Mouse (Mus musculus) heart, postnatal 25 days (tissue): Measurements from ENCODE around the gene Dpep3. TPM values are rescaled to one million over a fixed set of nuclear protein-coding genes. Genes with fewer than 3 reads are reported as not detected.
"Not testable (repeated sequence)": the region's sequence is repeated elsewhere in the genome, so short reads cannot be mapped to it uniquely, and the experiment has no call there.

ENCODE experiments used
- DNase-seq: peaks from one replicate; pipeline ENCODE4 v3.0.0; 2022; ENCODE audit warnings: low spot score
- intact Hi-C: fragments of 180-260 bp; cut with DNase I; formaldehyde crosslinking; loops from one replicate; pipeline ENCODE4 v1.15.1; 2025
- total RNA-seq, 2 experiments: library from RNA; stranded (reverse); gene quantifications; 2 replicates each; pipeline ENCODE4 v1.2.3; 2021

Dpep3 gene
- total RNA-seq = not detected

DNA sequence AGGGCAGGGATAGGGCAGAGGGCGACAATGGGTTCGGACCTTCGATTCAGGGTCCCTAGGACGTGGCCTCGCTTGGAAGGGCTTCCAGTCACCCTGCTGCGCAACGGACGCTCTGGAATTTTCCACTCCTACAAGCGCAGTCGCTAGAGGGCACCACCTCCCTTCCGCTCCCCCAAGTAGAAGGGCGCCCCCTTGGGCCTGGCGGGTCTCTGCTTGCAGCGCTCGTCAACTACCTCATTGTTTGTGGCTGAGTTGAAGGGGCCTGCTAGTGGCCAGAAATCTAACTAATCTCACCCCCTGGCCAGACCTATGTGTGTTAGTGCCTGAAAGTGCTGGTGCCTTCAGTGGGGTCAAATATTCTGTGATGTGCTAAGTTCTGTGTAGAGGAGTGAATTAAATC lies at the start of gene Dpep3:
Dpep3 (minus strand) TSS at position 105 of the 400 bp plus-strand sequence.
- no peak for DNase-seq
- intact Hi-C loops = no loop called here

- DNase-seq = peak; percentile 13
- intact Hi-C loops = loop anchor here (1.0 to 5.0 kb wide), 3 partner anchors 31 to 310 kb away; partner anchors contain the start of gene Dus2
Measured at GRCm38 (mm10) chr8:106022483-106022882, 43.3 kb upstream of the Dpep3 start.

DNA sequence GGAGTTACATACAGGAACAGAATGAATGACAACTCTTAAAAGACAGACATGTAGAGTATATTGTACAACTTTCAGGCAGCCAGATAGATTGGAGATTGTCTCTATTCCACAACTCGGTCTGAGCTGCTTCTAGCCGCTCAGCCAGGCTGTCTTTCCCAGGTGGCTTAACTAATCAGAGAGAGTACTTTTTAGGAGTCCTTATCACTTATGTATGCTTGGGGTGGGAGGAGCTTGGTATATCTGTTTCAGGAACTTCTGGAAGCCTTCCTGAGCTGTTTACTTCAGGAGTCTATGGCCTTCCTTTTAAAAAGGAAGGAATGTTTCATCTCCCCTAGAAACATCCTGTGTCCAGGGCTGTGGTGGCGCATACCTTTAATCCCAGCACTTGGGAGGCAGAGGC lies 38.8 kb upstream of the Dpep3 start:
- DNase-seq = no peak
- intact Hi-C loops = no loop called here

- intact Hi-C loops = no loop called here
- no peak for DNase-seq
Measured at GRCm38 (mm10) chr8:106017130-106017529, 37.9 kb upstream of the Dpep3 start.

DNA sequence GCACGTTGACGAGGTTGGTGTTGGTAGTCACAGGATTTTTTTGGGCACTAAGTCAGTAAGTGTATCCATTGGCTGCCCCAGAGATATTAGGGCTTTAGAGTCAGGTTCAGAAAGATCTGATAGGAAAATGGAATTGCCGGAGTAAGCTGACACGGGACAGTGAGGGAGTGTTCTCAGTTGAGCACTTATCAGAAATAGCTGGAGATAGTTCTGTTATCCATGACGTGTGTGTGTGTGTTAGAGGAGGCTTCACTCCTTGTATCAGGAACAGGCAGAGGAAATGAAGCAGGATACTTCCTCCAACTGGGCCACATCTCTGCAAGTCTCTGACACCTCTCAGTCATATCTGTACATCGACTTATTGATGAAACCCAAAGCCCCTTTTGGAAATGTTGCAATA lies 37.1 kb upstream of the Dpep3 start:
- intact Hi-C loops = no loop called here
- DNase-seq = no peak

DNA sequence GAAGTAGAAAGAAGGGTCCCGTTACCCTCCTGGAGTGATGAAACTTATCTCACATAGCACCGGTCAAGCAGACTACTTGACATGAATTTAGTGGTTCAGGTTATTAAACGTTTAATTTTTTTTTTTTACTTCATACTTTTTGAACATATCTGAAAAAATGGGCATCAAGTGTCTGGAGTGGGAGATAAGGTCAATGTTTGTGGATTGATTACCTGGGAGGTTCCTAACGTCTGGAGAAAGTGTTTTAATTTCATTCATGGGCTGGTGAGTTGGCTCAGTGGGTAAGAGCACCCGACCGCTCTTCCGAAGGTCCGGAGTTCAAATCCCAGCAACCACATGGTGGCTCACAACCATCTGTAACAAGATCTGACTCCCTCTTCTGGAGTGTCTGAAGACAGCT lies 33.0 kb upstream of the Dpep3 start:
- intact Hi-C loops, DNase-seq: not testable (repeated sequence)

DNA sequence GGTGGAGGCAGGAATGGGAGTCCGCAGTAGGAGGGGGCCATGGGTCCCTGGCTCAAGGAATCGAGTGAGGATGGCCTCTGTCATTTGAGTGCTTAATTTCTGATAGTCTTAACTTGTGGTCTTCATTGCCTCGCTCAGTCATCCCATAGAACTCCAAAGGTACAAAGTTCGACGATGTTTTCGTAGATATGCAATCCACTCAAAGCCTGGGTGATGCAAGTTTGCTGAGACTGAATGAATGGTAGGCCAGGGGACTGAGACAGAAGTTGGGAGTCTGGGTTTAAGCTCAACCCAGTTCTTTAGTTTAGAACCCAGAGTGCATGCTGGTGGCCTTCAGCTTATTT lies 32.4 kb upstream of the Dpep3 start, which contains the start of gene Ddx28:
Ddx28 (minus strand) TSS at position 240 of the 344 bp plus-strand sequence.
- DNase-seq = no peak
- intact Hi-C loops = no loop called here

DNA sequence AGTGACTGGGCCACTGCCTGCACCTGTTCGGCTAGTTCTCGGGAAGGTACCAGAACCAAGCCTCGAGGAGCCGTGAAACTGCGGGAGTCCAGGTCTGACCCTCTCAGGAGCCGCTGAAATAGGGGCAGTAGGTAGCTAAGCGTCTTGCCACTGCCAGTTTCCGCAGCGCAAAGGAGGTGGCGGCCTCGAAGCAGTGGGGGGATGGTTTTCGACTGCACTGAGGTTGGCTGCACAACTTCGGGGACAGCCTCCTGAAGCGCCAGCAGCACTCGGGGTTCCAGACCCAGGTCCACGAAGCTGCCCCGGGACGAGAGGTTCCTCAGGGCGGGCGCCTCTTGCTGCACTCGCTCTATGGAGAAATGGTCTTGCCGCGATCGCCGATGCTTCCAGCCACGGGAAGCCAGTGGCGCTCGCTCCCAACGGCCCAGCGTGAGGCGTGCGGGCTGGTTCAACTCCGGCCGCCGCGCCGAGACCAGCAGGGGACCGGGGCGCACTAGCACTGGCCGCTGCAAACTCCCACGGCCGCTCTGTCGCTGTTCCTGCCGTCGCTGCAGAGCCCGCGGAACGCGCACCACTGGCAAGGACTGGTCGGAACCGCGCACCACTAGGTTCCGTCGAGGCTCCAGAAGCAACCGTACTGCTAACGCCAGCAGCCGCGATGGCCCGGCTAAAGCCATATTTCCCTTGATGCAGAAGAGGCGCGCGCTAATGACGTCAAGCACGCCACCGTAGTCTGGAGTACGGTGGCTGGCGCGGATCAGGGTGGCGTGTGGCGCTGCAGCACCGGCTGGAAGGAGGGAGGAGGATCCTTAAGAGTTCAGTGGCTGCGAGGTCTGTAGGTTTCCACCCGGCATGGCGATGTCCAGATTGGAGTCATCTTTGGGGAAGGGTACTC lies 31.8 kb upstream of the Dpep3 start:
- DNase-seq = peak; percentile 78
- intact Hi-C loops = no loop called here

- DNase-seq, intact Hi-C loops: not testable (repeated sequence)
Measured at GRCm38 (mm10) chr8:106007891-106008290, 28.7 kb upstream of the Dpep3 start.

DNA sequence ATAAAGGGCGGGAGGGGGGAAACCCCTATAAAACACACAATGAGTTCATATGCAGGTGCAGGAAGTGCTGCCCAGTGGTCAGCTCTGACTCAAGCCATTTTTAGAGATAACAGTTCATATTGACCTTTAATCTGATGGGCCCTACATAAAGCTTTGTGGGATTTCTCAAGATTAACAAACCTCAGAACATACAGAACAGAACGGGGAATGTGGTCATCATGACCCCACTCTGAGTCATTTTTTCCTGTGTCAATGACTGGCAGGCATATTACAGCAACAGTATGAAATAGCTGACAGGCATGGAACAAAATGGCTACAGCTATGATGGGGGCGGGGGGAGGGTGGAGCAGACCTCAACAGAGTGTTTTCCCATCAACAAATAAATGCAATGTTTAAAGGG lies 27.9 kb upstream of the Dpep3 start:
- intact Hi-C loops = no loop called here
- DNase-seq = no peak

- DNase-seq = no peak
- intact Hi-C loops = no loop called here
Measured at GRCm38 (mm10) chr8:106006413-106006812, 27.2 kb upstream of the Dpep3 start.

- DNase-seq = no peak
- intact Hi-C loops = no loop called here
Measured at GRCm38 (mm10) chr8:106005875-106006274, 26.6 kb upstream of the Dpep3 start, which contains the start of gene Dpep2nb. TSS of gene Dpep2nb (minus strand) at chr8:106005975.

DNA sequence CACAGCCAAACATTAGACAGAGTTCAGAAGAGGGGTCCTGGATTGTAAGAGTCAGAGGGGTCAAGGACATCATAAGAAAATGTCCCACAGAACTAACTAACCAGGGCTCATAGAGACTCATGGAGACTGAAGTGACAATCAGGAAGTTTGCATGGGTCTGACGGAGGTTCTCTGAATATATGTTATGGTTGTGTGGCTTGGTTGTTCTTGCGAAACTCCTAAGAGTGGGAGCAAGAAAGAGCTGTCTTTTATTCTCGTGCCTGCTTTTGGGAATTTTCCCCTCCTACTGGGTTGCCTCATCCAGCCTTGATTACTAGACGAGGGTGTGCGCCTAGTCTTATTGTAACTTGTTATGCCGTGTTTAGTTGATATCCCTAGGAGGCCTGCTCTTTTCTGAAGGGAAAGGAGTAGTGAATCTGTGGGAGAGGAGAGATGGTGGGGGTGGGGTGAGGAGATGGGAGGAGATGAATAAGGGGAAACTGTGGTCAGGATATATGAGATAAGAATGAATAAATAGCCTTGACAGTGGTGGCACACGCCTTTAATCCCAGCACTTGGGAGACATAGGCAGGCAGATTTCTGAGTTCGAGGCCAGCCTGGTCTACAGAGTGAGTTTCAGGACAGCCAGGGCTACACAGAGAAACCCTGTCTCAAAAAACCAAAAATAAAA lies 25.4 kb upstream of the Dpep3 start:
- intact Hi-C loops = no loop called here
- DNase-seq = no peak

DNA sequence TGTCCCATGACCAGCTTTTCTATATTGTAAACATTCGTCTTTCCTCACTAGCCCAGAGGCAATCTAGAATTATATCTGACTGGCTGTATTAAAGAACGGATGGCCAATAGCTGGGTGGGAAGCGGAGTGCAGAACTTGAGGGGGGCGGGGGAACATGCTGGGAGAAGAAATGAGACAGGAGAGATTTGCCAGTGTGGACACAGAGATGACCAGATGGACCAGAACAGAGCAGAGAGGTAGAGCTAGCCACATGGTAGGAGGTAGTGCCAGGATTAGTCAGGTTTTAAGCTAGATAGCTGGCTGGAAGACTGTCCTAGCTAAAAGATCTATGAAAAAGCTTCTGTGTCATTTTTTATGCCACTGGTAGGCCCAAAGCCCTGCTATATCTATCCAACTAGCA lies 22.7 kb upstream of the Dpep3 start:
- DNase-seq = no peak
- intact Hi-C loops = no loop called here

DNA sequence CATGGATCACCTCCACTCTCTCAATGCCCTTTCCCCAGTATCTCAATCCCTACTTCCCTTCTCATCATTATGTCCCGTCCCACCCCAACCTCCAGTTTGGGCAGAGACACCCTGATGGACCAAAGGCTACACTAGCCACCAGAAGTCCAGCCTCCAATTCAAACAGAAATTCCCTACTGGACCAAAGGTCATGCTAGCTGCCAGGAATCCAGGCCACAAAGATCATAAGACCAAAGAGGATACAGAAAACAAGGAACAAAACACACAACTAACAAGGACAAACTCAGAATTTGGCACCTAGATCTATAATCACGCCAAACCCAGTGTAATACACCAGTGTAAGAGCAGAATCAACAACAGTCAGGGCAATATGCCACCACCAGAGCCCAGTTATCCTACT lies 19.7 kb upstream of the Dpep3 start:
- intact Hi-C loops = no loop called here
- no peak for DNase-seq

DNA sequence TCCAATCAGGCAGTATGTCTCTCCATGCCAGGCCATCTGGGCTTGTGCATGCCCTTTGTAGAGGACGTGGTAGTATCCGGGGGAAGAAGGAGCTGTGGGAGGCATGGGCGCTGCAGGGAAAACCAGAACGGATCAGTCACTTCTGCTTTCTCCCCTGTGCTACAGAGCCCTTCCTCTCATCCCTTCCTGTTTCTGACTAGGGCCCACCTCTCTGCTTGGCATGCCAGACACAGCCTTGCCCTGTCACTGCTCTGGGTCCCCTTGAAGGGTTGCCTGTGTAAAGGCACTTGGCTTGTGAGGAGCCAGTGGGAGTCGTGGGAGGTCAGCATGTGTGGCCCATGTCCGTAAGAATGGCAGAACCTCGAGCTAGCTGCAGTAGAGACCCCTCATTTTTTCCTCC lies 17.1 kb upstream of the Dpep3 start:
- DNase-seq = peak; percentile 10
- intact Hi-C loops = no loop called here

GRCm38 (mm10) chr8:105993226-105993625 lies 14.0 kb upstream of the Dpep3 start:
- DNase-seq = no peak
- intact Hi-C loops = loop anchor here (5.0 kb wide), 2 partner anchors 84 to 124 kb away; no protein-coding TSS in a partner anchor

- intact Hi-C loops = loop anchor here (5.0 kb wide), 2 partner anchors 85 to 125 kb away; no protein-coding TSS in a partner anchor
- no peak for DNase-seq
Measured at GRCm38 (mm10) chr8:105992499-105992898, 13.3 kb upstream of the Dpep3 start.

- intact Hi-C loops = loop anchor here (1.0 to 5.0 kb wide), 3 partner anchors 31 to 126 kb away; no protein-coding TSS in a partner anchor
- no peak for DNase-seq
Measured at GRCm38 (mm10) chr8:105991546-105991945, 12.3 kb upstream of the Dpep3 start.

GRCm38 (mm10) chr8:105990856-105991387 lies 11.7 kb upstream of the Dpep3 start, which contains the start of gene Dus2:
TSS of gene Dus2 (plus strand) at chr8:105991337.
- intact Hi-C loops = loop anchor here (1.0 to 5.0 kb wide), 3 partner anchors 31 to 126 kb away; no protein-coding TSS in a partner anchor
- peak; percentile 30 for DNase-seq
